Mouse (Mus musculus): ENCODE data around the gene Pdzrn3. TPM values are rescaled to one million over a fixed set of nuclear protein-coding genes. Genes with fewer than 3 reads are reported as not detected.

Gene Pdzrn3
- polyA plus RNA-seq, 1 experiment from 2014 or later = 9.9 TPM

DNA sequence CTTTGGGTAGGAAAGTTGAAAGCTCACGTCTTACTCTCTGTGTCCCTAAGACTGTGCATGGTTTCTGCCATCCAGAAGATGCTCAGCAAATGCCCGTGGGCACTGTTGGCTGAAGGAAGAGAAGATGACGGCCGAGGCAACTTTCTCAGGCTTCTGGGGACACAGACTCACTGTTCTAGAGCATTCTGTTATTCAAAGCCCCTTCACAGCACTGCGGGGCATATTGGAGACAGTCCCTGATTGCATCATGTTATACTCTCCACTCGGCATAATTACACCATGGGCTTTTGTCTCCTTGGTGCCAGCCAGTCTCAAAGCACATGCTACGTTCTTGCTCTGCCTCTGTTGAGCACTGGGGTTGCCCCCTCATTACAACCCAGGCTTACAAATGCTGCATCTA, 7.8 kb upstream of the Pdzrn3 start:
- 0 out of 2 replicates have a peak, but pooled peaks cover 5% of the 10 kb centered on the region for H3K4me1 ChIP-seq
- WGBS = 83% methylated on average over 7 of the region's 7 CpGs
- H3K27ac ChIP-seq = no peak overlapping the region
- no peaks in the 10 kb centered on the region for H3K36me3 ChIP-seq
- H3K9ac ChIP-seq = no peak overlapping the region
- no peaks in the 10 kb centered on the region for H3K9me3 ChIP-seq (replicated peaks)
- no peak overlapping the region for H3K4me3 ChIP-seq (replicated peaks)
- ATAC-seq (replicated peaks; ENCODE audit: low FRiP score) = no peak
- no peak overlapping the region for H3K4me2 ChIP-seq
- peaks cover 48% of the 10 kb centered on the region for H3K27me3 ChIP-seq

GRCm38 (mm10) chr6:101384958-101385357, 7.3 kb upstream of the Pdzrn3 start:
- no peak overlapping the region for H3K27ac ChIP-seq
- H3K9ac ChIP-seq = no peak overlapping the region
- no peak overlapping the region for H3K4me2 ChIP-seq
- H3K9me3 ChIP-seq (replicated peaks) = no peaks in the 10 kb centered on the region
- 73% methylated on average over 7 of the region's 7 CpGs for WGBS
- no peak for ATAC-seq (replicated peaks; ENCODE audit: low FRiP score)
- H3K4me3 ChIP-seq (replicated peaks) = no peak overlapping the region
- H3K36me3 ChIP-seq = no peaks in the 10 kb centered on the region
- 0 out of 2 replicates have a peak, but pooled peaks cover 5% of the 10 kb centered on the region for H3K4me1 ChIP-seq
- H3K27me3 ChIP-seq = peaks cover 49% of the 10 kb centered on the region

DNA sequence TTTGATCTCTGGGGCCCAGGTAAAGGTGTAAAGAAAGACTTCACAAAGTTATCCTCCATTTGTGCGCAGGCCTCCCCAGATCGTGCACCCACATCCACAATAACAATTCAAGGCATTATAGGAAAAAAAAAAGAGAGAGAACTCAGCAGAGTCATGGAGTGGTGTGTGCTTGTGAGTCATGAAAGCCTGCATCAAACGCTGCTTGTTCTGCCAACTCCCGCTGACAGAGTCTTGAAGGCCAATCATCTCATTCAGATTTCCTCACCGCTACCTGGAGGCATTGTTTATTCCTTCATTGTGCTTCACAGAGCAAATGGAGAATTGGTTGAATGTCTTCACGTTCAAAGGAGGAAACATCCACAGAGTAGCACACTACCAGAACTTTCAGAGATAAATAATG, 6.8 kb upstream of the Pdzrn3 start:
- ATAC-seq (replicated peaks; ENCODE audit: low FRiP score) = no peak
- Histone ChIP-seq H3K4me2 (no peak overlapping the region), H3K27me3 (peaks cover 54% of the 10 kb centered on the region), H3K4me3 (replicated peaks) (no peak overlapping the region), H3K27ac (no peak overlapping the region), H3K9ac (no peak overlapping the region), H3K4me1 (0 out of 2 replicates have a peak, but pooled peaks cover 5% of the 10 kb centered on the region), H3K9me3 (replicated peaks) (no peaks in the 10 kb centered on the region), H3K36me3 (no peaks in the 10 kb centered on the region)
- 86% methylated on average over 6 of the region's 6 CpGs for WGBS

DNA sequence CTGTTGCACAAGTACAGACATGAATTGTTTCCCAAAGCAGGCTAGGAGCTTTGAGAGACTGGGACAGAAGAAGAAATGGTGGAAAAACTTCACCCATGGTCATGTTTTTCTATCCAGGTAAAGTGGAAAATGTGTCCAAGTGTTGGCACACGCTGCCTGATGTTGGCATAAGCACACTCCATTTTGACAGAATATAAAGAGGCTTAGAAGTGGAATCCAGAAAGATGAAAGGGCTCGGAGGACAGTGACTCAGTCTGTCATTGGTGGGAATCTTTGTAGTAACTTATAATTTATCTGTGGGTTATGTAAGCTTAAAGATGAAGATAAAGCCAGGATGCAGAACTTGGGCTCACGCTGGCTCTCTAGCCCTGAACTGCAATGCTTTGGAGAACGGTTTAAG, 5.2 kb upstream of the Pdzrn3 start:
- Histone ChIP-seq H3K9ac (no peak overlapping the region), H3K4me2 (no peak overlapping the region), H3K9me3 (replicated peaks) (no peaks in the 10 kb centered on the region), H3K27me3 (peaks cover 59% of the 10 kb centered on the region), H3K4me3 (replicated peaks) (no peak overlapping the region), H3K36me3 (no peaks in the 10 kb centered on the region), H3K27ac (no peak overlapping the region), H3K4me1 (peaks cover 11% of the 10 kb centered on the region)
- no peak for ATAC-seq (replicated peaks; ENCODE audit: low FRiP score)
- 75% methylated on average over 4 of the region's 4 CpGs for WGBS

GRCm38 (mm10) chr6:101379546-101379945, 1.8 kb upstream of the Pdzrn3 start:
- no peak overlapping the region for H3K4me2 ChIP-seq
- H3K9ac ChIP-seq = no peak overlapping the region
- H3K27me3 ChIP-seq = peaks cover 51% of the 10 kb centered on the region
- no peak for ATAC-seq (replicated peaks; ENCODE audit: low FRiP score)
- H3K27ac ChIP-seq = no peak overlapping the region
- H3K9me3 ChIP-seq (replicated peaks) = no peaks in the 10 kb centered on the region
- peaks cover 30% of the 10 kb centered on the region for H3K4me1 ChIP-seq
- H3K36me3 ChIP-seq = no peaks in the 10 kb centered on the region
- H3K4me3 ChIP-seq (replicated peaks) = no peak overlapping the region
- 51% methylated on average over 3 of the region's 3 CpGs for WGBS

- peak overlapping the region; percentile 98 for H3K4me2 ChIP-seq
- no peaks in the 10 kb centered on the region for H3K36me3 ChIP-seq
- peak overlapping the region; percentile 65 for H3K9ac ChIP-seq
- peak; percentile 94 for ATAC-seq (replicated peaks; ENCODE audit: low FRiP score)
- peaks cover 46% of the 10 kb centered on the region for H3K27me3 ChIP-seq
- peak overlapping the region; percentile 71 for H3K4me3 ChIP-seq (replicated peaks)
- no peaks in the 10 kb centered on the region for H3K9me3 ChIP-seq (replicated peaks)
- H3K4me1 ChIP-seq = peaks cover 45% of the 10 kb centered on the region
- peak overlapping the region; percentile 89 for H3K27ac ChIP-seq
- under 1% methylated on average over 29 of the region's 29 CpGs for WGBS
These were observed 375 bp upstream of the Pdzrn3 start for GRCm38 (mm10) chr6:101377935-101378609.

- no peak for ATAC-seq (replicated peaks; ENCODE audit: low FRiP score)
- H3K4me2 ChIP-seq = peak overlapping the region; percentile 98
- H3K27ac ChIP-seq = peak overlapping the region; percentile 89
- WGBS = 6% methylated on average over 10 of the region's 10 CpGs
- H3K4me3 ChIP-seq (replicated peaks) = peak overlapping the region; percentile 71
- H3K27me3 ChIP-seq = peaks cover 35% of the 10 kb centered on the region
- peak overlapping the region; percentile 65 for H3K9ac ChIP-seq
- peaks cover 52% of the 10 kb centered on the region for H3K4me1 ChIP-seq
- no peaks in the 10 kb centered on the region for H3K36me3 ChIP-seq
- no peaks in the 10 kb centered on the region for H3K9me3 ChIP-seq (replicated peaks)
These were observed 1.1 kb downstream of the Pdzrn3 start for GRCm38 (mm10) chr6:101376511-101377166.

DNA sequence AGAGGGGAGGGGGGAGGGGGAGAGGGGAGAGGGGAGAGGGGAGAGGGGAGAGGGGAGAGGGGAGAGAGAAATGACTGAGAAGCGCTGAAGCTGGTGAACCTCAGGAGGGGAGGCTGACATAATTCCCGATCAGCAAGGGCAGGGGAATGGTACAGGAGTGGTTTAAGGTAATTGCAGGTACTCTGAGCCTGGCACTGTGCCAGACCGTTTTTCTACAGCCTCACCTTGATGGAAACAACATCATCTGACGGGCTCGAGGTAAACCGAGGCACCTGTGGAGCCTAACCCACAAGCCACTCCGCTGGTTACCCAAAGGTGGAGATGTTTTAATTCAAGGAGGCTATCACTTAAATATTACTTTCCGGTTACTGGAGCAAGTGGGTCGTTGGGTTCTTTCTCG, 1.6 kb downstream of the Pdzrn3 start:
- no peak for ATAC-seq (replicated peaks; ENCODE audit: low FRiP score)
- H3K4me1 ChIP-seq = peaks cover 52% of the 10 kb centered on the region
- H3K27me3 ChIP-seq = peaks cover 29% of the 10 kb centered on the region
- no peaks in the 10 kb centered on the region for H3K36me3 ChIP-seq
- peak overlapping the region; percentile 71 for H3K4me3 ChIP-seq (replicated peaks)
- WGBS = 33% methylated on average over 10 of the region's 10 CpGs
- peak overlapping the region; percentile 98 for H3K4me2 ChIP-seq
- H3K27ac ChIP-seq = peak overlapping the region; percentile 89; the same call in 1 of the 2 replicates
- peak overlapping the region; percentile 65 for H3K9ac ChIP-seq
- no peaks in the 10 kb centered on the region for H3K9me3 ChIP-seq (replicated peaks)

- Histone ChIP-seq H3K9me3 (replicated peaks) (no peaks in the 10 kb centered on the region), H3K36me3 (no peaks in the 10 kb centered on the region), H3K4me2 (peak overlapping the region; percentile 60), H3K27me3 (peaks cover 17% of the 10 kb centered on the region), H3K4me1 (peaks cover 52% of the 10 kb centered on the region), H3K27ac (peak overlapping the region; percentile 85), H3K9ac (0 out of 2 replicates have a peak overlapping the region, but pooled peaks have one; percentile 21), H3K4me3 (replicated peaks) (peak overlapping the region; percentile 31)
- ATAC-seq (replicated peaks; ENCODE audit: low FRiP score) = peak; percentile 52
- 8% methylated on average over 7 of the region's 7 CpGs for WGBS
These were observed 3.0 kb downstream of the Pdzrn3 start for GRCm38 (mm10) chr6:101374721-101375120.

GRCm38 (mm10) chr6:101374186-101374585, 3.5 kb downstream of the Pdzrn3 start:
- 43% methylated on average over 1 of the region's 1 CpGs for WGBS
- H3K36me3 ChIP-seq = no peaks in the 10 kb centered on the region
- peak overlapping the region; percentile 85 for H3K27ac ChIP-seq
- peak overlapping the region; percentile 31 for H3K4me3 ChIP-seq (replicated peaks)
- H3K27me3 ChIP-seq = peaks cover 11% of the 10 kb centered on the region; the same call in 1 of the 2 replicates
- H3K4me1 ChIP-seq = peaks cover 52% of the 10 kb centered on the region
- no peak for ATAC-seq (replicated peaks; ENCODE audit: low FRiP score)
- no peak overlapping the region for H3K9ac ChIP-seq
- H3K4me2 ChIP-seq = peak overlapping the region; percentile 60
- H3K9me3 ChIP-seq (replicated peaks) = no peaks in the 10 kb centered on the region

- Histone ChIP-seq H3K9ac (no peak overlapping the region), H3K4me2 (no peak overlapping the region), H3K27me3 (peaks cover 9% of the 10 kb centered on the region; the same call in 1 of the 2 replicates), H3K36me3 (no peaks in the 10 kb centered on the region), H3K9me3 (replicated peaks) (no peaks in the 10 kb centered on the region), H3K4me3 (replicated peaks) (no peak overlapping the region), H3K4me1 (peaks cover 47% of the 10 kb centered on the region), H3K27ac (no peak overlapping the region)
- WGBS = 84% methylated on average over 5 of the region's 5 CpGs
- no peak for ATAC-seq (replicated peaks; ENCODE audit: low FRiP score)
These were observed 4.7 kb downstream of the Pdzrn3 start for GRCm38 (mm10) chr6:101372982-101373381.

- H3K4me2 ChIP-seq = no peak overlapping the region
- no peak overlapping the region for H3K27ac ChIP-seq
- H3K4me1 ChIP-seq = peaks cover 3% of the 10 kb centered on the region; the same call in 1 of the 2 replicates
- no peaks in the 10 kb centered on the region for H3K36me3 ChIP-seq
- H3K27me3 ChIP-seq = no peaks in the 10 kb centered on the region
- no peak overlapping the region for H3K4me3 ChIP-seq (replicated peaks)
- no peaks in the 10 kb centered on the region for H3K9me3 ChIP-seq (replicated peaks)
- WGBS = 56% methylated on average over 9 of the region's 9 CpGs
- no peak overlapping the region for H3K9ac ChIP-seq
- ATAC-seq (replicated peaks; ENCODE audit: low FRiP score) = 0 out of 2 replicates have a peak, but pooled peaks have one; percentile 18
These were observed 10.7 kb downstream of the Pdzrn3 start for GRCm38 (mm10) chr6:101366809-101367602.
